Mouse (Mus musculus) urinary bladder, adult 18-20 months (tissue): Measurements from ENCODE around the gene Ezh1.
"Not testable (repeated sequence)": the region's sequence is repeated elsewhere in the genome, so short reads cannot be mapped to it uniquely, and the experiment has no call there.

ENCODE experiments used
- DNase-seq, 2 experiments: peaks; one replicate each; pipeline ENCODE4 v3.0.0; 2022; ENCODE audit warnings: low spot score in 2 of 2, mixed read lengths in 2 of 2

The Ezh1 gene

DNA sequence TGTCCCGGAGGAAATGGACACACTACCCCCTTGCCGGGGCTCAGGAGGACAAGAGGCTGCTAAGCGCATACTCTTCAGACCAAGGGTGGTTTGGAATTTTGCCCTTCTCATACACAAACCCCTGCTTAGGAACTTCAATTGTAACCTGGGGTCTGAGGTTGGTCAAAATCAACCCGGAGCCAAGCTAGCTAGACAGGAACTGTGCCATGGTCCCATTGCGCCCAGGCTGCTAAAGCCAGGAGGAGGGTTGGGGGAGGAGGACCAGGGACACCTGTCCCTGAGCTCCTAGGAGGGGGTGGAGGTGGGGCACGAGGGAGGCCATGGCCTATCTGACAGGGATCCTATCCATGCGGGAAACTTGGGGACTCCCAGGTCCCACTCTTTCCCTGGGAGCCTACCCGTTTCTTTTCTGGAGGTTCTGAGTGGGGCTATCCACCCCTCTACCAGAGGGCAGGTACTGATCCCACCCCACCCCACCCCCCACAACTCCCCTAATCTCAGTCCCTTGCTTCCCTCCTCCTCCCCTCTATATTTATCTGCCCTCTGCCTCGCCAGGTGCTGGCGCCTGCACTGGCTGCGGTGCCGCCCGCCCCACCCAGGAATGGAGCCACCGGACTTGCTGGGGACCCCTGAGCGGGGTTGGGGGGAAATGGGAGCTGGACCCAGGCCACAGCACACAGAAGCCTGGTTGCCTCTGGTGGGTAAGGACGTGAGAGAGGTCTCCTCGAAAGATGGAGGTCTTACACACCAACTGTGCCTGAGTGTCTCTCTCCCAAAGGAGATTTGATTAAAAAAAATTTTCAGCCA is 56.8 kb downstream of the Ezh1 start:
- DNase-seq, result no peak

DNA sequence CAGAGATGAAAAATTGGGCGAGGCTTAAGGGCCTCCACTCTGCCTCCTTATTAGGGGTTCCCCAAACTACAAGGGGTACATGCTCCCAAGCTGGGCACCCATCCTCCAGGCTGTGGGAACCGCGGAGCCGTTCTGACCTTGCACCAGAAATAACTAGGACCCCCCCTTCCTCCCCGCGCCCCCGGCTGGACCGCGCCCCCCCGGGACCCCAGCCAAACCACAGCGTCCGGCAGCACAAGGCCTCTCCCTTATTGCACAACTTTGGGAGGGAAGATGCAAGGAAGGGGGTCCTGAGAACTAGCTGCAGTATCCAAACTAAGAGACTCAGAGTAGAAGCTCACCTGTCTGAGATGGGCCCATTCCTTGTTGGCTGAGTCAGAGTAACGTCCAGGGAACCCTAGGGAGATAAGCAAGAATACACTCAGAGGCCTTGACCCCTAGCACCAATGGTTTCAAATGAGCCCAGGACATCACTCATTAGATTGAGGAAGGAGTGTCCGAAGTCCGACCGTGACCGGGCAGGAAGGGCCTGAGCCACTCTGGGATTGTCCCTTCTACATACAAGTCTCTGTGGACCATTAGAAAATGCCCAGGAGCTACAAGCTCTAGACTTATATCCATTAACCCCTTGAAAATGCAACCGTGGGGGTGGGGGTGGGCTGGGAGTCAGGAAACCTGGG is 57.8 kb downstream of the Ezh1 start:
- DNase-seq, result peak in 1 of 2 experiments; percentile 66

DNA sequence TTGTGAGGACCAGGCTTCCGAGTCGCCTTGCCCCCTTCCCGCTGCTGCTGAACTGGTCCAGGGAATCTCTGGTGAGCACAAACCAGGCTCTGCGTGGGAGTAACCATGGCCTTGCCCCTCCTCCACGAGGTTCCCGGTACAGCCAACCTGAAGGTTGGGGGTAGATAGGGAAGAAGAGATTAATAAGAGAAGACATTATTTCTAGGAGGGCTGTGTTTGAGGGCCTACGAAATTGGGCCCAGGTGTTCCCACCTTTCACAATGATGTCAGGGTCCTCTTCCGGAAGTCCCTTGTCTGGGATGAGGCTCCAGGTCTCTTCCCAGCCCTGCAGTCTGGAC is 58.3 kb downstream of the Ezh1 start:
- no peak for DNase-seq

DNA sequence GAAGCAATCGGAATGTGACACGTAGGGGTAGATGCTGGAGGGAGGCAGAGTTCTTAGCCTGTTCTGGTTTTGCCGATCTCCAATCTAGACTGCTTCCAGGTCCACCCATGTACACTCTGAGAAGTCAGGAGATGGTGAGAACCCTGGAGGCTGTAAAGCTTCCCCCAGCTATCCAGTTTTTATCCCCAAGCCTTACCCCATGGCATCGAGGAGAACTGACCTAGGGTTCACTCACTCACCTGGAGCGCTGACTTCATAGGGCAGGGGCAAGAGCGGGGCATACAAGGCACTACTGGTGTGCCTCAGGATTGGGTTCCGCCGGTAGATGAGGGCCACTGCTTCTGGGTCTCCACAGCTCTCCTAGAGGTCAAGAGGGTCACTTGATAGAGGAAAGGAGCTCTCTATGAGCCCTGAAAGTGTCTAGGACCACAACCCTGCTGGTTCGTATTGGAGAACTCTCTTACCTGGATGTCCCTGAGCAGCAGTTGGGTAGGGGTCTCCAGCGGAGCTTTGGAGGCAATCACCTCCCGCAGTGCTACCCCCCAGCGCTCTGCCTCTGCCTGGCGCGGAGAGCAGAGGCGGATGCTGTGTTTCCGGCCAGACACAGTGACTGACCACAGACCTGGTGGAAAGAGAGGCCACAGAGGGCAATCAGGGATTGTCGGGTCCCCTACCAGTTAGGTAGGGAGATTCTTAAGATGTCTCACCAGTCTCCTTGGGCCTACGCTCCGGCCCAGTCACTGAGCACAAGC is 58.9 kb downstream of the Ezh1 start:
- no peak for DNase-seq

DNA sequence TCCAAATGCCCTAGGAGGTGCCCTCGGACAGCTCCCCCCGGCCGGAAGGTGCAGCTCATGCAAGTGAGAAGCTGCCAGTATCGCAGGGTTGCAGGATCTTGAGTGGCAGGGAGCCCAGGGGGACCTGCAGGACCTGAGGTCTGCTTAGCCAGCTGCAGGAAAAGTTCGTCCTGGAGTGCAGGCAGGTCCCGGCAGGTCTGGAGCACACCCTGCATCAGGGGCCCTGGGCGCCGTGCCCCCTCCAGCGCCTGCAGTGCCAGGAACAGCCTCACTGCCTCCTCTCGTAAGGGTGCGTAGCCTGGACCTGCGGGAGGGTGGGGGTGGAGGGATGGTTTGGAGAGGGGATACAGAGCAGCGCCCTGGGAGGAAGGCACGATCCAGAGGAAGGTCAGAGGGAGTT is 59.9 kb downstream of the Ezh1 start:
- DNase-seq, result no peak

DNA sequence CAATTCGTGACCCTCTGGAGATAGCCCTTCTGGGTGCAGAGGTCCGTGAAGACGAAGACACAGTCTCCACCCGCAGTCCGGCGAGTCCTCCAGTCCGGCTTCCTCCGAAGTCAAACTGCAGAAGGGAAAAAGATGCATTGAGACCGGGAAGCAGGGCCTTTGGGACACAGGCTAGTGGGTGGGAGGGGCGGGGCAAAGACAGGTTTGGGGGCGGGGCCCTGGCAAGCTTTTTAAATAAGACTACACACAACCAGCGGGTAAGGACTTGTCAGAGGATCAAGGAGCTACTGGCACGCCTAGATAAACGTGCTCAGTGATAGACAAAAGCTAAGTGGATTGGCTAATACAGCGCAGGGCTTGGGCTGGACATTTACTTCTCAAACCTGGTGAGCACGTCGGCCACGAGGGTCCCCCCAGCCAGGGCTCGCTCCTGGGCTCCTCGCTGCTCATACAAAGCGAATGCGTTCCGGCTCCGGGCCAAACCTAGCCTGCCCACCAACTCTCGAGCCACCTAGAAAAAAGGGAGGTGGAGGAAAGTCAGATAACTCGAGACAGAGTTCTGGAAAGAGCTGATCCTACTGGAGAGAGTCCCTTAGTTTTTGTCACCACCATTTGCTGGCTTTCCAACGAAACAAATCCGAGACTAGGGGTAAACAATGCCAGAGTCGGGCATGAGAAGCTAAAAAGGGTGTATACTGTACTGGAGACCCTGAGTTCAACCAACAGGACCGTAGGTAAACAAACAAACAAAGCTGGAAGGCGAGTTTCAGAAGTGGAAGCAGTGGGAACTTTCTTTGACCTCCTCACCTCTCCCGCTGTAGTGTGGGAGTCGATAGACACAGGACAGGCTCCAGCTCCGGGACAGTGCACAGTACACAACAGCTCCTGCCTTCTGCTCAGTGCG is 61.3 kb downstream of the Ezh1 start:
- DNase-seq, result no peak

DNA sequence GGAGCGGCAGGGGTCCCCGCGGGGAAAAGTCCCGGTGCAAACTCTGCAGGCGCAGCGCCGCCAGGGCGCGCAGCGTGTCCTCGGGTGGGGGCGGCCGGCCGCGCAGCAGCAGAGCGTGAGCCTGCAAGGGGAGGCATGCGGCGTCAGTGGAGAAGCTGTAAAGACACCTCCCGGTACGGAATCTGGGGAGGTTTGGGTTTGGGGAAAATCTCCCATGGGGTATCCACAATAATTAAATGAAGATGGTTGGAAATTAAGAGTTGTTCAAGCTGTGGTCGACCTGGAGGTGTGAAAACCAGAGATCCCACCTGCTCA is 62.0 kb downstream of the Ezh1 start:
- DNase-seq, result no peak

DNA sequence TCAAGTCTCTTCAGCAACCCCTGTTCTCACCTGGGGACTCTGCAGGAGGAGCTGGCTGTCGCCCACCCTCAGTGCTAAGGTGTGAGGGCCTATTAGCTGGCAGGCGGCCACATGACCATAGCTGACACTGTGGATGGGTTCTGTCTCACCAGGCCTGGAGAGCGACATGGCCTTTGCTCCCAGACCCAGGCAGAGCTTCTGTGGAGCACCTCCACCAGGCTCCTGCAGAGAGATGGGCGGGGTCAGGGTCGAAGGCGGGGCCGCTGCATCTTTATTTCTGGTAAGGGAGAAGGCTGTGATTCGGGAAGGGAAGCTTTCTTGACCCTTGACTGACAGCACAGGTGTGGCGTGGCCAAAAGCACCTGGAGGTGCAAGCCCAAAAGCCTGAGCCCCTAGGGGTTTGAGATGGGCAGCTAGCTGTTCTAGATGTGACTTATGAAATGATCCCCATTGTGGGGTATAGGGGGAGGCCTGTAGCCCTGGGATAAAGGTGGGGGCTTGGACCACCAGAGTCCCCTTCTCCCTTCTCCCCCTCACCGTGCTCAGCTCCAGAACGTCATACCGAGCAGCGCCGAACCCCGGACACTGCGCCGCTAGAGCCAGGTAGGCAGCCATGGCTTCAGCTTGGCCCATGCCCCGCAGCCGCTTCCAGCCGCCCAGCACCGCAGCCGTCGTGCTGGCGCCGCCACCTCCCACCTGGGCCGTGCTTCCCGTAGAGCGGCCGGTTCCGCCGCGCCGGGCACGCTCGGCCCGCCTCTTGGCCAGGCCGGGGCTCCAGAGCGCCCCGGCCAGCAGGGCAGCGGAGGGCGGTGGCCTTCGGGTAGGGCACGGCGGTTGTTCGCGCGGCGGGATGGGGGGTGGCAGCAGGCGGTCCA is 62.5 kb downstream of the Ezh1 start:
- no peak for DNase-seq

DNA sequence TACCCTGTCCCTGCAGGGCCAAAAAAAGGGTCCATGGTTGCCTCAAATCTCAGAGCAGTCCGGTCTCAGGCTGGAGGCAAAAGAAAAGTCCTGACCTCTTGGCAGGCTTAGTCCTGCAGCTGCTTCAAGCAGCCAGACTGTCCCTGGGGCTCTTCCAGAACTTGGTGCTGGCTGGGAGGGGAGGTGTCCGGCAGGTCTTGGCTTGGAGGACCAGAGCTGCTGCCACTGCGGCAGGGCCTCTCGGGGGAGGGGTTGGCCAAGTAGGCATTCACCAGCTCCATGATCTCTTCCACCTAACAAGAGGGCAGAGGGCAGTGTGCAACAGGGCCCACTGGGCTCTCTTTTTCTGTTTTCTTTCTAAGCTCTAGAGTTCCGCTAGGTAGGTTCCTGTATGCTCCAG is 63.5 kb downstream of the Ezh1 start:
- no peak for DNase-seq

DNA sequence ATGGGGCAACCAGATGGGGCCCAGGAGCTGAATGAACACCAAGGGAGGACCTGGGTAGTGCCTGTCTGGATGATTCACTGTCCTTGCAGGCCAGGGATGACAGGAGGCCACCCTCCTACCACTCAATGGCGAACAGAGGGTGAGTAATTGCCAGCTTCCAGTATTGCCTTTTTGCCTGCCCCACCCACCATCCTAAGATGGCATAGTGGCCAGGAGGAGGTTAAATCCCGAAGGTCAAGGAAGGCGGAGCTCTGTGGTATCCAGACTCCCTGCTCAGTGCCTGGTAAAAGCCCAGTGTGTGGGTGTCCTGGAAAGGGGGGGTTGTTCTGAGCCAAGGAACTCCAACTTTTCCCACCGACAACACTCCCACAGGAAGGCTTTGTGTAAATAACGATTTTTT is 64.0 kb downstream of the Ezh1 start:
- no peak for DNase-seq

DNA sequence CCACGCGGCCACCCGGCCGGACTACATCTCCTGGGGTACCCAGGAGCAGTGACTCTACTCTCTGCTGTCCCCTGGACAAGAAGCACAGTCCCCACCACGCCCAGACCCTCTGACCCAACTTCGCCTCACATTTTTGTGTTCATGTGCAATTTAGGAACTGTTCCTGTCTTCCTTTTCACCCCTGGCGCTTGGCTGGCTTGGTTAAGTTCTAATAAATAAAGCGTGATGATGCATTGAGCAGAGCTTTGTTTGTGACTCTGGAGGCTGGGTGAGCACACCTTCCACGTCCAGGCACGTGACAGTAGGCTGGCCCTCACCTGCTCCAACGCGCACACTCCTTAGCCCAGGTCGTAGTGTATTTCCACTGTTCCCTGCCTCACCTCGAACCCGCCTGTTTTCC is 64.7 kb downstream of the Ezh1 start:
- DNase-seq, result no peak

DNA sequence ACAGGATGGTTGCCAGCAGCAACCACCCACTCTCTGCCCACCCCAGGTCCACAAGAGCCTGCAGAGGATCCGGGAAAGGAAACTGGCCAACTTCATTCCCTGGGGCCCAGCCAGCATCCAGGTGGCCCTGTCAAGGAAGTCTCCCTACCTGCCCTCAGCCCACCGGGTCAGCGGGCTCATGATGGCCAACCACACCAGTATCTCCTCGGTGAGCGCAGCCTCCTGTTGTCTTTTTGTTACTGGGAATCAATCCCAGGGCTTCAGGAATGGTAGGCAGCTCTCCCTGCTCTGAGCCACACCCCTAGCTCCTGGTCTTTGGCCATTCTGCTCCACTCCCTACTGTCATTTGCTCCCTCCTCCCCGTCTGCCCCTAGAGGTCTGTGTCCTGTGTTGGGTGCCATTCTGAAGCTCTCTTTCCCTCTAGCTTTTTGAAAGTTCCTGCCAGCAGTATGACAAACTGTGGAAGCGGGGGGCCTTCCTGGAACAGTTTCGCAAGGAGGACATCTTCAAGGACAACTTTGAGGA is 65.2 kb downstream of the Ezh1 start:
- DNase-seq, result not testable (repeated sequence)

DNA sequence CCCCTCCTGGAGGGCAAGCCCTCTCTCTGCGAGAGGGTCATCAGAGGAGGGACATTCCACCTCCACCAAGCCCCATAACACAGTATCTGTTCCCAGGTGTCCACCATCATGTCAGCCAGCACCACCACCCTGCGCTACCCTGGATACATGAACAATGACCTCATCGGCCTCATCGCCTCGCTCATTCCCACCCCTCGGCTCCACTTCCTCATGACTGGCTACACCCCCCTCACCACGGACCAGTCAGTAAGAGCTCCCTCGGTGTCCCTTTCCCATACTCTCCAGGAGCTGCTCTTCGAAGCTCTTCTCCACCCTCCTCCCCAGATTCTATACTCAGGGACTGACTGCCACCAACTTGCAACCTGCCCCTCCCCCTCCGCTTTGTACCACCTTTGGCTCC is 66.1 kb downstream of the Ezh1 start:
- DNase-seq, result not testable (repeated sequence)

DNA sequence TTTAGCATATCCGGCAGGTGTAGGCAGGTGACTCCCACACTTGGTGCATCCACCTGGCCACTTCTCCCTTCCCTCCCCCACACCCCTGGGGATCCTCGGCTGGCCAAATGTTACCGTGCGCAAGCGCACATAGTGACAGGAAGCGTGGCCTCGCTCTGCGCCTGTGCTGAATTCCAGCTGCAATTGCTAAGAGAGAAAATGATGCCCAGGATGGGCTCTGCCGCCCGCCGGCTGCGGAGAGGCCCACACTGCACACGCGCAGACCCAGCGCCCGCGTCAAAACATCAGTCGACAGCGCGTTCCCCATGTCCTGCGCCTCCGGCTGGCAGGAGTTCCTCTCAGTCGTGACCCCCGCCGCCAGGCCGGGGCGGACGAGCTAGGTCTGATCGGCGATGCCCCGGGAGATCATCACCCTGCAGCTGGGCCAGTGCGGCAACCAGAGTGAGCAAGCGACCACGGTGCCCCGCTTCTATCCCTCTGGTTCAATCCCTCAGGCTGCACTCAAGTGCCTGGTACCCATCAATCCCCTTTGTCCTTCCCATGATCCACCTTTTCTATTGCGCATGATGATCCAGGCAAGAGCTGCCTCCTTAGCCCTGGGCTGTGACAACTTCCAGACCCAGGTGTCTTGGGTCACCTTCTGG is 70.4 kb downstream of the Ezh1 start, which contains the start of gene Tubg2:
Gene Tubg2 (plus strand): TSS at position 180 of the 644 bp plus-strand sequence.
- no peak for DNase-seq

DNA sequence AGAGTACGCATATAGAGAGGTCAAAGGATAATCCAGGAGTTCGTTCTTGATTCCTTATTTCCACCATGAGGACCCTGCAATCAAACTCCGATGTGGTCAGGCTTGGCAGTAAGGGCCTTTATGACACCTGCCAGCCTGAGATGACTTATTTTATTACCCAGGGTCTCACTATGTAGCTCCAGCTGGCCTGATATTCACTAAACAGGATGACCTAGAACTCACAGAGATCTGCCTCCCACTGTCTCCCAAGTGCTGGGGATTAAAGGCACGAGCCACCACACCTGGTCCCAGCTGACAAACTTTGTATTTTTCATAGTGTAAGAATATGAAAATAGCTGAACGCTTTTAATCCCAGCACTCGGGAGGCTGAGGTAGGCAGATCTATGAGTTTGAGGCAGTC is 71.1 kb downstream of the Ezh1 start:
- no peak for DNase-seq

DNA sequence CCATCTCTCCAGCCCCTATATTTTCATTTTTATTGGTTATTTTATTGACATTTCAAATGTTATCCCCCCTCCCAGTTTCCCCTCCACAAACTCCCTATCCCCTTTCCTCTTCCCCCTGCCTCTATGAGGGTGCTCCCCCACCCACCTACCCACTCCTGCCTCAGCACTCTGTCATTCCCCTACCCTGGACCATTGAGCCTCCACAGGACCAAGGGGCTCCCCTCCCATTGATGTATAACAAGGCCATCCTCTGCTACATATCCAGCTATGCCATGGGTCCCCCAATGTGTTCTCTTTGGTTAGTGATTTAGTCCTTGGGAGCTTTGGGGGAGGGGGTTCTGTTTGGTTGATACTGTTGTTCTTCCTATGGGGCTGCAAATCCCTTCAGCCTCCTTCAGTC is 71.6 kb downstream of the Ezh1 start:
- no peak for DNase-seq

DNA sequence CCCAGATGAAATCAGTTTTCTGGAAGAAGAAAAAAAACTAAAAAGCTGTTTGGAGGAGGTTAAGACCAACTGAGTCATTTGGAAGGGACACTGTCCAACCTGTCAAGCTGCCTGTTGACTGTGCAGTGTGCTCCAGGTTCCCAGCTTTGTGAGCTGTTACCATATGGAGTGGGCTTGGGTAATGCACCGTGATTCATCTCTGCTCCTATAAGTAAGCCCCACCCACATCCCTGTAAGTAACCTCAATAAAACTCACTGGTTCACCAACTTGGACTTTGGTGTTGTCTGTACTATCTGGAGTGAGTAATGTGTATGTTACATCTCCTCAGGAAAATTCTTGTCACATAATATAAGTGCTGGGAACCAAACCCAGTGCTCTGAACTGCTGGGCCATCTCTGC is 73.4 kb downstream of the Ezh1 start:
- no peak for DNase-seq

DNA sequence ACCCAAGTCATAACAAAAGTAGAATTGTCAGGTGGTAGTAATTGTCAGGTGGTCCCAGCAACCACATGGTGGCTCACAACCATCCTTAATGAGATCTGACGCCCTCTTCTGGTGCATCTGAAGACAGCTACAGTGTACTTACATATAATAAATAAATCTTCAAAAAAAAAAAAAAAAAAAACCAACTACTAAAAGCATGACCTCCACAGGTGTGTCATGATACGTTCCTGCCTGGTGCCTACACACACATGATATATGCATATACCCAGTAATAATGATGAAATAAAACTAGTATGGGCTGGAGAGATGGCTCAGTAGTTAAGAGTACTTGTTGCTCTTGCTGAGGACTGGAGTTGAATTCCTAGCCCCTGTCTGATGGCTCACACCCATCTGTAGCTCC is 75.2 kb downstream of the Ezh1 start:
- no peak for DNase-seq

DNA sequence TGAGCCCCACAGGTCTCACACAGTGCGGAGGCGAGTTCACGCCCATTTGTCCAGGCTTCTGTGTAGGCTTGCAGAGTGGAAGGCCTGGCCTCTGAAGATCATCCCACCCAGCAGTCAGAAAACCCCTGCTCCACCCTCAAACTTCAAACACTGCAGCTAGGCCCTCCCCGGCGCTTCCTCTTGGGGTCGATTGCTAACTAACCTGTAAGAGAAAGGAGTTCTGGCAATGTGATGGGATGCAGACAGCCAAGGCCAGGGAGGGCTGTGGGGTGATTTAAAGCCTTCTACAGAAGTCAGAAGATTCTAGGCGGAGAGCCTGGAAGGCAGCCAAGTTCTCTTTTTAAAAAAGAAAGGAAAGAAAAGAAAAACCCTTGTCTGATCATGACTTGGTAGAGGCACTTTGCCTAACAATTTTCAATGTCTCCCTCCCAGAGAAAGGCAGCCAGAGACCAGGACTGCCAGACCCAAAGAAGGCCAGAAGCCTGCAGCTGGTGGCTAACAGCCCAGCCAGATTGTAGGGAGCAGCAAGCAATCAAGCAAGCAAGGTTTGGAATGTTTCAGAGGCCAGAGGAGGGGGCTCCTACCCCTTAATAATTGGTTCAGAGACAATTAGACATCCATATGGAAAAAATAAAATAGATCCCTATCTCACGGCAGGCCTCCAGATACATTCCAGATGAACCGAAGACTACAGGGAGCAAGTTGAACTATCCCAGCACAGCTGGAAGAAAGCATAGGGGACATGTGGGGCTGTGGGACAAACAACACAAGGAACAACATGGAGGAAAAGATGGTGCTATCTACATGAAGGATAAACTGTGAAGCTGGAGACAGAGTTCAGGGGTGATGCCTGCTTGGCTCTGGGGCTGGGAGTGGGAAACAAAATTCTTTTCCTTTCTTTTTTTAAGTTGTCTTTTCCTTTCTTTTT is 76.8 kb downstream of the Ezh1 start:
- DNase-seq, result no peak
